19 mouse cellular contexts compared by ENCODE assay signal in the genomic region with DNA sequence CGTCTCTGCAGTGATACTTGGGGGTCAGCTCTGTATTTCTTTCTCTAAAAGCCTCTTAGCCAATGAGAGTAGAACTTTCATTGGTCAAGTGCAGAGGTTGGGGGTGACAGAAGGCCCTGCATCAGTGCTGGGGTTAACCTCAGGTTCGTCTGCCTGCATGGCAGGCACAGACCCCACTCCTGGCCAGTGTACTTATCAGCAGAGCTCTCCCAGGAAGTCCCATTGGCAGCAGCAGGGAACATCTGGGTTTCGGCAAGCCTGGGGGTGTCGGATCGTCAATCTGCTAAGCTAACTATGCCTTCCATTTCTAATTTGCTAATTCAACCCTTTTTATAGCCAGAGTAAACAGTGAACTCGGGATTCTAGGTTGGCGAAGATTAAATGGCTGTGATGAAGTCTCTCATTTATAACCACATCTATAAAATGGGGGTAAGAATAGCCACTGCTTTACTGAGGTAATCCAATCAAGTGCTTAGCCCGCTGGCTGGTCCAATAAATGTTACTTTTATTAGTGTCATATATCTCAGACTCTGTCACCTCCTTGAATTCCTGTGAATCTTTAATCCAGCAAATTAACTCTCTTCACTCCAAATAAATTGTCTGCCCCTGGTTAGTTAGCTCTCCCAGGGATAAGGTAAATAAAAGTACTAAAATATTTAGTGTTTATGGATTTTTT.
A peak's percentile ranks its signal among the peaks of the same experiment; 100 is the strongest.
DNase-seq lines count a peak whose midpoint lies in the region; ATAC-seq lines count a peak whose summit lies in the region.
"Had no signal": no experiment of that assay in that cellular context is flagged by ENCODE, and none has a peak within 500 bp of the region (broad histone marks: within the 10 kb centered on the region; RNA-seq: fewer than 3 reads in every experiment).

No protein-coding gene starts in this region.

- no peaks in the 10 kb centered on the region for H3K4me1 ChIP-seq in hindbrain, embryonic 13.5 days (replicated peaks)
- no peaks in the 10 kb centered on the region for H3K4me1 ChIP-seq in hindbrain, embryonic 14.5 days (replicated peaks; ENCODE audit: control insufficient read depth, insufficient read depth, low read length)
- peaks cover 9% of the 10 kb centered on the region; the same call in 1 of the 2 replicates for H3K4me1 ChIP-seq in neural tube, embryonic 13.5 days (replicated peaks)
- peaks cover 3% of the 10 kb centered on the region; the same call in 1 of the 2 replicates for H3K4me1 ChIP-seq in neural tube, embryonic 14.5 days (ENCODE audit: control insufficient read depth, insufficient read depth, low read length)
- H3K4me1 ChIP-seq: embryonic facial prominence, embryonic 13.5 days; forebrain, embryonic 12.5 days; heart, embryonic 10.5 days; hindbrain, embryonic 12.5 days had no signal

- H3K4me3 ChIP-seq in hindbrain, embryonic 13.5 days: no peak overlapping the region
- no peak overlapping the region for H3K4me3 ChIP-seq in hindbrain, embryonic 14.5 days (replicated peaks; ENCODE audit: low read length)
- H3K4me3 ChIP-seq in neural tube, embryonic 13.5 days: no peak overlapping the region
- H3K4me3 ChIP-seq in neural tube, embryonic 14.5 days (ENCODE audit: low read depth, low read length): no peak overlapping the region
- H3K4me3 ChIP-seq: embryonic facial prominence, embryonic 13.5 days; forebrain, embryonic 12.5 days; gastrocnemius, adult 2 months; heart, embryonic 10.5 days; hindbrain, embryonic 12.5 days had no signal

- 71% methylated on average over 8 of the region's 8 CpGs for whole genome bisulfite sequencing in hindbrain, embryonic 13.5 days
- WGBS in hindbrain, embryonic 14.5 days: 75% methylated on average over 8 of the region's 8 CpGs
- WGBS in neural tube, embryonic 13.5 days: 18% methylated on average over 8 of the region's 8 CpGs
- 15% methylated on average over 8 of the region's 8 CpGs for WGBS in neural tube, embryonic 14.5 days

- peak overlapping the region; percentile 37; the same call in 1 of the 2 replicates for H3K27ac ChIP-seq in hindbrain, embryonic 13.5 days
- H3K27ac ChIP-seq in hindbrain, embryonic 14.5 days: no peak overlapping the region
- H3K27ac ChIP-seq in neural tube, embryonic 13.5 days (replicated peaks): peak overlapping the region; percentile 71
- H3K27ac ChIP-seq in neural tube, embryonic 14.5 days (ENCODE audit: low read depth, low read length): no peak overlapping the region
- H3K27ac ChIP-seq: embryonic facial prominence, embryonic 13.5 days; forebrain, embryonic 12.5 days; gastrocnemius, adult 2 months; heart, embryonic 10.5 days; hindbrain, embryonic 12.5 days had no signal

- H3K9ac ChIP-seq in hindbrain, embryonic 13.5 days: no peak overlapping the region
- H3K9ac ChIP-seq in hindbrain, embryonic 14.5 days: no peak overlapping the region
- no peak overlapping the region for H3K9ac ChIP-seq in neural tube, embryonic 13.5 days
- no peak overlapping the region for H3K9ac ChIP-seq in neural tube, embryonic 14.5 days (replicated peaks; ENCODE audit: low read depth, low read length)
- H3K9ac ChIP-seq: embryonic facial prominence, embryonic 13.5 days; forebrain, embryonic 12.5 days; hindbrain, embryonic 12.5 days had no signal

- ATAC-seq in hindbrain, embryonic 13.5 days (ENCODE audit: low FRiP score): no peak
- ATAC-seq in hindbrain, embryonic 14.5 days (ENCODE audit: low FRiP score): no peak
- ATAC-seq in neural tube, embryonic 13.5 days (ENCODE audit: low read depth): peak; percentile 64
- ATAC-seq in neural tube, embryonic 14.5 days (ENCODE audit: low read depth): peak; percentile 79
- no peak for ATAC-seq in activated CD4-positive, CD25-positive, alpha-beta regulatory T cell, adult 4 months

- H3K4me2 ChIP-seq in hindbrain, embryonic 13.5 days: no peak overlapping the region
- H3K4me2 ChIP-seq in hindbrain, embryonic 14.5 days (replicated peaks): no peak overlapping the region
- H3K4me2 ChIP-seq in neural tube, embryonic 13.5 days: no peak overlapping the region
- H3K4me2 ChIP-seq in neural tube, embryonic 14.5 days (ENCODE audit: low read depth, low read length): no peak overlapping the region
- H3K4me2 ChIP-seq: embryonic facial prominence, embryonic 13.5 days; forebrain, embryonic 12.5 days; hindbrain, embryonic 12.5 days had no signal

- H3K9me3 ChIP-seq in hindbrain, embryonic 13.5 days: 0 out of 2 replicates have a peak, but pooled peaks cover 3% of the 10 kb centered on the region
- no peaks in the 10 kb centered on the region for H3K9me3 ChIP-seq in hindbrain, embryonic 14.5 days (ENCODE audit: control insufficient read depth, low read length)
- no peaks in the 10 kb centered on the region for H3K9me3 ChIP-seq in neural tube, embryonic 13.5 days
- no peaks in the 10 kb centered on the region for H3K9me3 ChIP-seq in neural tube, embryonic 14.5 days (ENCODE audit: control insufficient read depth, low read length)
- H3K9me3 ChIP-seq: forebrain, embryonic 12.5 days; heart, embryonic 10.5 days; hindbrain, embryonic 12.5 days had no signal

- DNase-seq in hindbrain, embryonic 14.5 days (ENCODE audit: low spot score): no peak
- no peak for DNase-seq in neural tube, embryonic 10.5 days (ENCODE audit: extremely low spot score, low spot score)
- no peak for DNase-seq in retina, embryonic 14.5 days (ENCODE audit: low spot score)
- DNase-seq: adrenal gland, postnatal 14 days; cerebellum, adult 11-12 months; cerebellum, adult 9-10 months; cerebellum, postnatal 25 days; gastrocnemius, adult 2 months; gastrocnemius, postnatal 25 days; heart, postnatal 10 days; heart, postnatal 4 days had no signal

- H3K36me3 ChIP-seq in hindbrain, embryonic 13.5 days: peaks cover 45% of the 10 kb centered on the region
- peaks cover 17% of the 10 kb centered on the region for H3K36me3 ChIP-seq in hindbrain, embryonic 14.5 days (replicated peaks; ENCODE audit: control insufficient read depth, insufficient read depth)
- peaks cover 46% of the 10 kb centered on the region for H3K36me3 ChIP-seq in neural tube, embryonic 13.5 days
- H3K36me3 ChIP-seq in neural tube, embryonic 14.5 days (ENCODE audit: control insufficient read depth, insufficient read depth, low read length): no peaks in the 10 kb centered on the region; the same call in 1 of the 2 replicates

- no peaks in the 10 kb centered on the region for H3K27me3 ChIP-seq in hindbrain, embryonic 13.5 days
- H3K27me3 ChIP-seq in hindbrain, embryonic 14.5 days (ENCODE audit: control insufficient read depth, insufficient read depth, low read length): no peaks in the 10 kb centered on the region
- no peaks in the 10 kb centered on the region for H3K27me3 ChIP-seq in neural tube, embryonic 13.5 days
- no peaks in the 10 kb centered on the region for H3K27me3 ChIP-seq in neural tube, embryonic 14.5 days (ENCODE audit: control insufficient read depth, insufficient read depth, low read length)
- H3K27me3 ChIP-seq: embryonic facial prominence, embryonic 13.5 days; forebrain, embryonic 12.5 days; hindbrain, embryonic 12.5 days had no signal

Comparison
In these comparisons a context has a peak if more than half of its experiments do, and no peak if none do; other contexts are left out.
1. H3K27ac ChIP-seq: peak in hindbrain, embryonic 13.5 days (single experiment) and neural tube, embryonic 13.5 days (single experiment); none in hindbrain, embryonic 14.5 days (single experiment) and neural tube, embryonic 14.5 days (single experiment).
2. ATAC-seq: peak in neural tube, embryonic 13.5 days (single experiment) and neural tube, embryonic 14.5 days (single experiment); none in hindbrain, embryonic 13.5 days (single experiment), hindbrain, embryonic 14.5 days (single experiment) and activated CD4-positive, CD25-positive, alpha-beta regulatory T cell, adult 4 months (single experiment).